Mouse (Mus musculus) ES-E14 (cell line): ENCODE results near the gene Ccdc3. TPM values are rescaled to one million over a fixed set of nuclear protein-coding genes. Genes with fewer than 3 reads are reported as not detected.
"Not testable (repeated sequence)": the region's sequence is repeated elsewhere in the genome, so short reads cannot be mapped to it uniquely, and the experiment has no call there.

Experiments used
- DNase-seq: peaks from one replicate; pipeline ENCODE4 v3.0.0-alpha.2; 2013; ENCODE audit warnings: low read depth, low spot score
- H3K27ac ChIP-seq: 2 replicates; pipeline ENCODE4 v1.5.1; 2012; ENCODE audit warnings: low read depth, mild to moderate bottlenecking, low read length, moderate library complexity, mixed read lengths; ENCODE audit not compliant: poor library complexity, insufficient read depth, severe bottlenecking
- H3K36me3 ChIP-seq: 2 replicates; pipeline ENCODE4 v1.6.1; 2012; ENCODE audit warnings: mild to moderate bottlenecking, low read length, moderate library complexity, mixed read lengths; ENCODE audit not compliant: control insufficient read depth, poor library complexity, insufficient read depth, severe bottlenecking
- H3K4me1 ChIP-seq, 2 experiments: fragments of 150-350 bp in 1 of 2; sonication (generic) in 1 of 2; 2 replicates each; pipeline ENCODE4 v1.6.1; 2012; ENCODE audit warnings: low read length in 2 of 2, mild to moderate bottlenecking in 1 of 2, mixed read lengths in 1 of 2; ENCODE audit not compliant: control insufficient read depth in 2 of 2, insufficient read depth in 2 of 2, poor library complexity in 1 of 2
- H3K4me3 ChIP-seq, 2 experiments: fragments of 150-350 bp in 1 of 2; sonication (generic) in 1 of 2; 2 replicates each; pipeline ENCODE4 v1.5.1; 2012; ENCODE audit warnings: low read length in 2 of 2, low read depth in 1 of 2, mild to moderate bottlenecking in 1 of 2, mixed read lengths in 1 of 2; ENCODE audit not compliant: insufficient read depth in 1 of 2, poor library complexity in 1 of 2, severe bottlenecking in 1 of 2
- H3K9ac ChIP-seq: 2 replicates; pipeline ENCODE4 v1.6.1; 2012; ENCODE audit warnings: low read depth, mild to moderate bottlenecking, low read length, mixed read lengths; ENCODE audit not compliant: poor library complexity, insufficient read depth, severe bottlenecking
- H3K9me3 ChIP-seq: fragments of 150-350 bp; sonication (generic); 2 replicates; pipeline ENCODE4 v1.6.1; 2012; ENCODE audit warnings: low read depth, mild to moderate bottlenecking, low read length; ENCODE audit not compliant: control insufficient read depth, insufficient read depth
- CHD2 ChIP-seq: IDR thresholded peaks from 2 replicates; pipeline ENCODE4 v1.6.1; 2014; ENCODE audit warnings: mild to moderate bottlenecking, low read depth, low read length, inconsistent platforms
- HCFC1 ChIP-seq: IDR thresholded peaks from 2 replicates; pipeline ENCODE4 v1.6.1; 2012; ENCODE audit warnings: low read length, inconsistent platforms, borderline replicate concordance; ENCODE audit not compliant: insufficient read depth
- MAFK ChIP-seq: IDR thresholded peaks from 2 replicates; pipeline ENCODE4 v1.6.1; 2014; ENCODE audit warnings: mild to moderate bottlenecking, low read depth, low read length, inconsistent platforms; ENCODE audit not compliant: insufficient read depth
- ZC3H11A ChIP-seq: IDR thresholded peaks from 2 replicates; pipeline ENCODE4 v1.6.1; 2012; ENCODE audit warnings: low read depth, mild to moderate bottlenecking, inconsistent platforms, low read length, borderline replicate concordance
- ZNF384 ChIP-seq: IDR thresholded peaks from 2 replicates; pipeline ENCODE4 v1.6.1; 2012; ENCODE audit warnings: low read depth, low read length, inconsistent platforms
- in situ Hi-C, 2 experiments: fragments of 600-800 bp; cut with MboI; formaldehyde crosslinking; loops; one replicate each; pipeline ENCODE4 v1.15.1; 2025; ENCODE audit warnings: low sequenced_read_pairs in 2 of 2, inconsistent platforms in 1 of 2; ENCODE audit not compliant: unreplicated experiment in 2 of 2
- total RNA-seq: library from RNA; depleted of rRNA; stranded (reverse); fragments of 300-350 nt; gene quantifications from 2 replicates; pipeline ENCODE4 v1.2.3, GENCODE M21; 2012; rRNA removed

Ccdc3 gene
- 9.2 and 13.5 TPM in 2 replicates for total RNA-seq

DNA sequence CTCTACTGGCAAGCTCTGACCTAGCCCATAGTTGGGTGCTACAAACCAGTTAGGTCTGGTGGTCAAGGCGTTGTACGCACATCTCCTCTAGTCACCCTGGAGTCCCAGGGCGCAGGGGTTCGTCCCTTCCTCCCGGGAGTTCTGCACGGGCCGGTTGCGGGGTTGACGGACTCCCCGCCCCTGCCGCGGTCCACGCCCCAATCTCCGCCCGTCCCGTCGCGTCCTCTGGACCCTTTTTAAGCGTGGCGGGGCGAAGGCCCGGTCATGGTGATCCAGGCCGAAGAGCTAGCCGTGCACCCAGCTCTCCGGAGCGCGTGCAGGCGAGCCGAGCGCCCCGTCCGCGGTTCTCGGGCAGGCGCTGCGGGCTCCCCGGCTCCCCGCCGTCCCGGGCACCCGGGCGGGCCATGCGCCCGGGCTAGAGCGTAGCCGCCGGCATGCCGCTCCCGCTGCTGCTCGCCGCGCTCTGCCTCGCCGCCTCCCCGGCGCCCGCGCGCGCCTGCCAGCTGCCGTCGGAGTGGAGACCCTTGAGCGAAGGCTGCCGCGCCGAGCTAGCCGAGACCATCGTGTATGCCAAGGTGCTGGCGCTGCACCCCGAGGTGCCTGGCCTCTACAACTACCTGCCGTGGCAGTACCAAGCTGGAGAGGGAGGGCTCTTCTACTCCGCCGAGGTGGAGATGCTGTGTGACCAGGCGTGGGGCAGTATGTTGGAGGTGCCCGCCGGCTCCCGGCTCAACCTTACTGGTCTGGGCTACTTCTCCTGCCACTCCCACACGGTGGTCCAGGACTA lies at the start of gene Ccdc3:
Ccdc3 (plus strand) TSS at position 277 of the 787 bp plus-strand sequence.
- DNase-seq, result no peak
- TF ChIP-seq ZC3H11A, result no peak
- no peak for TF ChIP-seq MAFK
- no peak; the same call in 1 of the 2 replicates for TF ChIP-seq HCFC1
- no peak for TF ChIP-seq ZNF384
- no peak for TF ChIP-seq CHD2
- no peaks in the 10 kb centered on the region for H3K9me3 ChIP-seq
- H3K4me1 ChIP-seq, result peaks cover 6 to 7% of the 10 kb centered on the region in 2 experiments; a peak in 3 of 4 replicates
- no peak within 1 kb of the TSS for H3K27ac ChIP-seq
- H3K36me3 ChIP-seq, result no peaks in the 10 kb centered on the region
- peak within 1 kb of the TSS; percentile 50 for H3K9ac ChIP-seq
- in situ Hi-C loops, result no loop called here
- H3K4me3 ChIP-seq, result peak within 1 kb of the TSS; percentile 74 to 88

DNA sequence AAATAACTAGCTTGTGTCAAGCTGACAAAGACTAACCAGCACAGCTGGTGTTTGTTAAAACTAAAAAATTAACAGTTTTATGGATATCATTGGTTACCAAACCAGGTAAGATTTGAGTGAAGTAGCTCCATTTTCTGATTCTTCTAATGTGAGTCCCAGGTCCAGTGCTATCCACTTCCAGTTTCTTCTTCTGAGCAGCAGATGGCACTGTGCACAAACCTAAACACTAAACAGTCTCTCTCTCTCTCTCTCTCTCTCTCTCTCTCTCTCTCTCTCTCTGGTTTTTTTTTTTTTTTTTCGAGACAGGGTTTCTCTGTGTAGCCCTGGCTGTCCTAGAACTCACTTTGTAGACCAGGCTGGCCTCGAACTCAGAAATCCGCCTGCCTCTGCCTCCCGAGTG lies 47.2 kb upstream of the Ccdc3 start:
- not testable (repeated sequence) for H3K4me1 ChIP-seq, H3K36me3 ChIP-seq, H3K9me3 ChIP-seq, H3K9ac ChIP-seq, H3K4me3 ChIP-seq, H3K27ac ChIP-seq, DNase-seq
- peak; percentile 84 for TF ChIP-seq ZNF384
- TF ChIP-seq ZC3H11A, result peak; percentile 60; the same call in 1 of the 2 replicates
- in situ Hi-C loops, result loop anchor here in 1 of 2 experiments (25.0 kb wide), 1 partner anchor 322 kb away; no protein-coding TSS in a partner anchor

- TF ChIP-seq ZC3H11A (no peak), ZNF384 (no peak), CHD2 (no peak), MAFK (no peak), HCFC1 (no peak)
- in situ Hi-C loops, result loop anchor here in 1 of 2 experiments (25.0 kb wide), 1 partner anchor 317 kb away; no protein-coding TSS in a partner anchor
- no peak overlapping the region for H3K4me3 ChIP-seq
- no peaks in the 10 kb centered on the region for H3K4me1 ChIP-seq
- no peaks in the 10 kb centered on the region for H3K9me3 ChIP-seq
- no peak overlapping the region for H3K9ac ChIP-seq
- no peaks in the 10 kb centered on the region for H3K36me3 ChIP-seq
- no peak for DNase-seq
- H3K27ac ChIP-seq, result no peak overlapping the region
Measured at GRCm38 (mm10) chr2:5094876-5095275, 42.7 kb upstream of the Ccdc3 start.

DNA sequence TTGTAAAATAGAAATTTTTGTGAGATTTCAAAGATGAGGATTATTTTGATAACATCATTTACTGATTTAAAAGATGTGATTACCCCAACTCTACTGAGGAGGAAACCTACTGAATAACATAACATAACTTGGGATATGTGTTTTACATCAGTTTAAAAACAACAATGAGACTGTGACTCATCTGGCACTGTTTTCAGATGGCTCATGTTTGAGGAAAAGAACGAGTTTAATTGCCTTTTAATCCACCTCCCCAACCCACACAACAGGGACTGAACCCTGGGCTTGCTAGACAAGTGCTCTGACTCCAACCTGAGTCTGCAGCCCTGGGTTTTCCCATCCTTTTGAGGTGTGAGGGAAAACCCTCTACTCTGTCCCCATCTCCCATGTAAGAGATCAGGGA lies 42.3 kb upstream of the Ccdc3 start:
- no peak for DNase-seq
- no peaks in the 10 kb centered on the region for H3K9me3 ChIP-seq
- in situ Hi-C loops, result loop anchor here in 1 of 2 experiments (25.0 kb wide), 1 partner anchor 317 kb away; no protein-coding TSS in a partner anchor
- TF ChIP-seq ZNF384, result no peak
- TF ChIP-seq MAFK, result no peak
- no peak for TF ChIP-seq CHD2
- no peak for TF ChIP-seq ZC3H11A
- no peak for TF ChIP-seq HCFC1
- no peaks in the 10 kb centered on the region for H3K4me1 ChIP-seq
- no peak overlapping the region for H3K4me3 ChIP-seq
- no peaks in the 10 kb centered on the region for H3K36me3 ChIP-seq
- no peak overlapping the region for H3K27ac ChIP-seq
- no peak overlapping the region for H3K9ac ChIP-seq
